Mouse (Mus musculus) kidney, embryonic 14.5 days (tissue): ENCODE measurements around the gene Ubald2. TPM values are rescaled to one million over a fixed set of nuclear protein-coding genes. Genes with fewer than 3 reads are reported as not detected.
A peak's percentile ranks its signal among the peaks of the same experiment; 100 is the strongest.
"Not testable (repeated sequence)": the region's sequence is repeated elsewhere in the genome, so short reads cannot be mapped to it uniquely, and the experiment has no call there.

Experiments used
- ATAC-seq: fragments of 200-750 bp; cut with Nextera tagmentation; 2 replicates; pipeline ENCODE4 v1.8.0; 2017; ENCODE audit warnings: moderate number of reproducible peaks, mild to moderate bottlenecking, moderate TSS enrichment, moderate library complexity; ENCODE audit not compliant: low FRiP score, low TSS enrichment
- H3K27ac ChIP-seq: fragments of 300-500 bp; sonication (generic); 2 replicates; pipeline ENCODE4 v1.5.1; 2014; ENCODE audit warnings: low read depth, mild to moderate bottlenecking, low read length, moderate library complexity, mixed read lengths
- H3K27me3 ChIP-seq: fragments of 300-500 bp; sonication (generic); 2 replicates; pipeline ENCODE4 v1.6.1; 2014; ENCODE audit warnings: mild to moderate bottlenecking, low read length; ENCODE audit not compliant: control insufficient read depth, insufficient read depth
- H3K36me3 ChIP-seq: fragments of 300-500 bp; sonication (generic); 2 replicates; pipeline ENCODE4 v1.6.1; 2014; ENCODE audit warnings: low read length, mixed read lengths; ENCODE audit not compliant: control insufficient read depth, insufficient read depth
- H3K4me1 ChIP-seq: fragments of 300-500 bp; sonication (generic); 2 replicates; pipeline ENCODE4 v1.6.1; 2014; ENCODE audit warnings: low read length, mixed read lengths; ENCODE audit not compliant: control insufficient read depth, insufficient read depth
- H3K4me2 ChIP-seq: fragments of 300-500 bp; sonication (generic); replicated peaks from 2 replicates; pipeline ENCODE4 v1.6.1; 2014; ENCODE audit warnings: low read depth, mild to moderate bottlenecking, low read length
- H3K4me3 ChIP-seq: fragments of 300-500 bp; sonication (generic); 2 replicates; pipeline ENCODE4 v1.5.1; 2014; ENCODE audit warnings: mild to moderate bottlenecking, low read length
- H3K9ac ChIP-seq: fragments of 300-500 bp; sonication (generic); 2 replicates; pipeline ENCODE4 v1.6.1; 2014; ENCODE audit warnings: low read depth, mild to moderate bottlenecking, low read length, moderate library complexity
- H3K9me3 ChIP-seq: fragments of 300-500 bp; sonication (generic); 2 replicates; pipeline ENCODE4 v1.6.1; 2016; ENCODE audit warnings: low read length; ENCODE audit not compliant: control insufficient read depth
- WGBS: fragments of 180-500 bp; shearing (Covaris S2); extraction: QIAGEN DNeasy Blood & Tissue Kit; methylation state at CpG from one replicate; pipeline ENCODE4 v1.1.7; 2014; 5-methylcytosine and 5-hydroxymethylcytosine counted together
- polyA plus RNA-seq: library from polyadenylated mRNA; unstranded; fragments of >200 nt; fragmentation: Nextera tagmentation; extraction: Ambion mirVana; gene quantifications from 2 replicates; pipeline ENCODE4 v1.2.1, GENCODE M21; 2014

Ubald2 gene
- polyA plus RNA-seq, 1 experiment from 2014 or later = 80.8 TPM

DNA sequence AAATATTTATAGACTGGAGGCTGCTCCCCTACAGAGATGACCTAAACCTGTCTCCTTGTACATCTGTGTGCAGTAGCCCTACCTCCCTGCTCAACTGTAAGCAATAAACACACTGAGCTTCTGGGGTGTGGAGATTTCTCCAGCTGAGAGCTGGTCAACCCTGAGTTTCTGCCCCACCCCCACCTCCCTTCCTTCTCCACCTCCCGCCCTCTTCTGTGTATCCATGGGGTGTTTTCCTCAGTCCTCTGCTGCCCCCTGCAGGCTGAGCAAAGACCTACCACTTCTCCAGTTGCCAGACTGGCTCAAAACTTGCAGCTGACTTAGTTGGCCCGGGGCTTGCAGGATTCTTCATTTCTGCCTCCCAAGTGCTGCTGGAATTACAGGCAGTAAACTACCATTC is 29.9 kb downstream of the Ubald2 start:
- H3K36me3 ChIP-seq = no peaks in the 10 kb centered on the region
- H3K27ac ChIP-seq = no peak overlapping the region
- no peaks in the 10 kb centered on the region for H3K9me3 ChIP-seq
- no peak overlapping the region for H3K4me2 ChIP-seq
- WGBS = 0% methylated on average over 2 of the region's 2 CpGs
- no peak overlapping the region for H3K9ac ChIP-seq
- peak; percentile 64; the same call in 1 of the 2 replicates for ATAC-seq
- no peaks in the 10 kb centered on the region for H3K27me3 ChIP-seq
- H3K4me3 ChIP-seq = no peak overlapping the region
- no peaks in the 10 kb centered on the region for H3K4me1 ChIP-seq

GRCm38 (mm10) chr11:116466141-116466540 is 32.2 kb downstream of the Ubald2 start, which contains the start of gene Qrich2:
Gene Qrich2 (minus strand): TSS chr11:116466241.
- ATAC-seq = no peak
- no peaks in the 10 kb centered on the region for H3K9me3 ChIP-seq
- H3K4me1 ChIP-seq = no peaks in the 10 kb centered on the region
- peaks cover 11% of the 10 kb centered on the region for H3K36me3 ChIP-seq
- no peaks in the 10 kb centered on the region for H3K27me3 ChIP-seq
- WGBS = 72% methylated on average over 20 of the region's 20 CpGs
- no peak within 1 kb of the TSS for H3K4me2 ChIP-seq
- H3K9ac ChIP-seq = no peak within 1 kb of the TSS
- H3K4me3 ChIP-seq = no peak within 1 kb of the TSS
- no peak within 1 kb of the TSS for H3K27ac ChIP-seq

DNA sequence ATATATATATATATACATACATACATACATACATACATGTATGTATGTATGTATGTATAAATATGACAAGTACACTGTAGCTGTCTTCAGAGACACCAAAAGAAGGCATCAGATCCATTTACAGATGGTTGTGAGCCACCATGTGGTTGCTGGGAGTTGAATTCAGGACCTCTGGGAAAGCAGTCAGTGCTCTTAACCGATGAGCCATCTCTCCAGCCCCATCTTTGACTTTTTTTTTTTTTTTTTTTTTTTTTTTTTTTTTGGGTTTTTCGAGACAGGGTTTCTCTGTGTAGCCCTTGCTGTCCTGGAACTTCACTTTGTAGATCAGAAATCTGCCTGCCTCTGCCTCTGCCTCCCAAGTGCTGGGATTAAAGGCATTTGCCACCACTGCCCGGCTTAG is 34.4 kb downstream of the Ubald2 start:
- 82% methylated on average over 3 of the region's 3 CpGs for WGBS
- not testable (repeated sequence) for ATAC-seq, H3K9me3 ChIP-seq, H3K4me1 ChIP-seq, H3K4me3 ChIP-seq, H3K27ac ChIP-seq, H3K27me3 ChIP-seq, H3K9ac ChIP-seq, H3K4me2 ChIP-seq
- H3K36me3 ChIP-seq = peaks cover 33% of the 10 kb centered on the region

DNA sequence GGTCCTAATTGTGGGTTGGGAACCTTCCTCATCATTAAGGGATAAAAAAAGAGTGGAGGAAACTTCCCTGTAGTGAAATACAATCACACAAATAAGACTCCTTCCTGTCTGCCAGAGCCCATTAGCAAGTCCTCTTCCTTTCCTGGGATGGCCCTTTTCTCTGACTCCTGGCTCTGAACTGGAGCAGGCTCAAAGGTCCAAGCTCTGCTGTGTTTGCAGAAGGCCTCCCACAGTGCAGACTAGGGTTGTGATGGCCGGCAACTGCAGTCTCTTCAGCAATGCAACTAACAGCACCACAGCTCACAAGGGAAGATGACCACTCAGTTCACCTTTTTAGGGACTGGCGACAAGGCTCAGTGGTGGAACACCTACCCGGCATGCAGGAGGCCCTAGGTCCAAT is 36.4 kb downstream of the Ubald2 start:
- H3K4me2 ChIP-seq = no peak overlapping the region
- H3K27me3 ChIP-seq = no peaks in the 10 kb centered on the region
- H3K4me1 ChIP-seq = no peaks in the 10 kb centered on the region
- H3K9me3 ChIP-seq = no peaks in the 10 kb centered on the region
- WGBS = 84% methylated on average over 3 of the region's 3 CpGs
- no peak overlapping the region for H3K9ac ChIP-seq
- no peak overlapping the region for H3K27ac ChIP-seq
- no peak for ATAC-seq
- peaks cover 50% of the 10 kb centered on the region for H3K36me3 ChIP-seq
- no peak overlapping the region for H3K4me3 ChIP-seq

GRCm38 (mm10) chr11:116470896-116471295 is 37.0 kb downstream of the Ubald2 start:
- Histone ChIP-seq H3K9ac (no peak overlapping the region), H3K4me1 (no peaks in the 10 kb centered on the region), H3K9me3 (no peaks in the 10 kb centered on the region), H3K4me2 (no peak overlapping the region), H3K4me3 (no peak overlapping the region), H3K36me3 (peaks cover 56% of the 10 kb centered on the region), H3K27ac (no peak overlapping the region), H3K27me3 (no peaks in the 10 kb centered on the region)
- no peak for ATAC-seq
- 90% methylated on average over 4 of the region's 4 CpGs for WGBS

- peaks cover 70% of the 10 kb centered on the region for H3K36me3 ChIP-seq
These were observed 38.4 kb downstream of the Ubald2 start for GRCm38 (mm10) chr11:116472275-116472674.

DNA sequence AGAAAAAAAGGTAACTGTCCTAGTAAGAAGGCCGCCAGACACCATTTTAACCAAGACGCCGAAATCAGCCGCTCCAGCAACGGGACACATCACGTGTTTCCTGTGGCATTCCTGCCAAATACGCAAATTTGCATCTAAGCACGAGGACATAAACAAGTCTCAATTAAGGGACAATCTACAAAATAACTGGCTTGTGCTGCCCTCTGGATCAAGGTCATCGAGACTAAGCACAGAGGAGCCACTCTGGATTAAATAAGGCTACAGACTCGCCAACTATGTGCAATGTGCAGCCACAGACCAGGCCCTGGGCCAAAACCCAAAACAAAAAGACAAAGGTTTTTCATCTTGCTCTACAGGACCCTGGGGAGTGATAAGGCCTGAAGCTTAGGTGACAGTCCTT is 42.1 kb downstream of the Ubald2 start:
- no peaks in the 10 kb centered on the region for H3K4me1 ChIP-seq
- no peak for ATAC-seq
- no peak overlapping the region for H3K4me3 ChIP-seq
- no peak overlapping the region for H3K9ac ChIP-seq
- WGBS = 94% methylated on average over 10 of the region's 10 CpGs
- H3K4me2 ChIP-seq = no peak overlapping the region
- H3K36me3 ChIP-seq = peaks cover 98% of the 10 kb centered on the region
- no peak overlapping the region for H3K27ac ChIP-seq
- H3K27me3 ChIP-seq = no peaks in the 10 kb centered on the region
- H3K9me3 ChIP-seq = no peaks in the 10 kb centered on the region

More at GRCm38 (mm10) chr11:116472275-116472674, 38.4 kb downstream of the Ubald2 start:
- 63% methylated on average over 4 of the region's 4 CpGs for WGBS
- no peaks in the 10 kb centered on the region for H3K9me3 ChIP-seq
- no peak overlapping the region for H3K27ac ChIP-seq
- ATAC-seq = no peak
- H3K4me1 ChIP-seq = no peaks in the 10 kb centered on the region
- no peaks in the 10 kb centered on the region for H3K27me3 ChIP-seq
- H3K4me2 ChIP-seq = no peak overlapping the region
- H3K9ac ChIP-seq = no peak overlapping the region
- no peak overlapping the region for H3K4me3 ChIP-seq

- WGBS = 80% methylated on average over 6 of the region's 6 CpGs
- Histone ChIP-seq H3K27me3 (no peaks in the 10 kb centered on the region), H3K9ac (no peak overlapping the region), H3K27ac (no peak overlapping the region), H3K4me3 (no peak overlapping the region), H3K4me2 (no peak overlapping the region), H3K36me3 (peaks cover 98% of the 10 kb centered on the region), H3K4me1 (no peaks in the 10 kb centered on the region), H3K9me3 (no peaks in the 10 kb centered on the region)
- no peak for ATAC-seq
These were observed 42.8 kb downstream of the Ubald2 start for GRCm38 (mm10) chr11:116476696-116477095.

DNA sequence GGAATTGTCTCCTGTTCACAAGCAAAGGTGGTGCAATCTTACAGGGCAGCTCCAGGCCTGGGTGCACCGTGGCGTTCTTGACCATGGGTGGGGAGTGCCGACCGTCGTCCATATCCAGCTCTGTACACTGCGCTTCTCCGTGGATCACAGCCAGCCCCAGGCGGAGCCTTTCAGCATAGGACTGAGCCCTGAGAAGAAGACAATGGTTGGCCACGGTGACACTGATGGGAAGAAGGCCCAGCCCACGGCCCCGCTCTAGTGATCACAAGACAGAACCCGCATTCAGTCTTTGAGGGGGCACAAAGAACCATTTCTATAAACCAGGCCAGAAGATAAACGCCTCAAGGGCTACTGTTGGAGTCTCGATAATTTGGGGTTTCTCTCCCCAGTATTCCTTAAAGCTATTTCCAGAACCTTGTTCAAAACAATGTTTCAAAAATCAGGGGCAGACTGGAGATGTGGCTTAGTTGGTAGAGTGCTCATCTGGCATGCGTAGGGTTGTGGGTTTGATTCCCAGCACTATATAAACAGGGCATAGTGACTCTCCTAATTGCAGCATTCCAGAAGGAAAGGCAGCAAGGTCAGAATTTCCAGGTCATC is 43.4 kb downstream of the Ubald2 start:
- peaks cover 98% of the 10 kb centered on the region for H3K36me3 ChIP-seq
- no peak overlapping the region for H3K27ac ChIP-seq
- H3K9me3 ChIP-seq = no peaks in the 10 kb centered on the region
- no peaks in the 10 kb centered on the region for H3K27me3 ChIP-seq
- no peaks in the 10 kb centered on the region for H3K4me1 ChIP-seq
- 89% methylated on average over 15 of the region's 15 CpGs for WGBS
- no peak for ATAC-seq
- H3K9ac ChIP-seq = no peak overlapping the region
- no peak overlapping the region for H3K4me2 ChIP-seq
- H3K4me3 ChIP-seq = no peak overlapping the region
